Mouse (Mus musculus) neural tube, embryonic 14.5 days (tissue): ENCODE results near the gene Mocs3. TPM values are rescaled to one million over a fixed set of nuclear protein-coding genes. Genes with fewer than 3 reads are reported as not detected.

Source experiments
- ATAC-seq: fragments of 200-750 bp; cut with Nextera tagmentation; 2 replicates; pipeline ENCODE4 v1.8.0; 2017; ENCODE audit warnings: low read depth, mild to moderate bottlenecking, moderate TSS enrichment, moderate library complexity
- H3K27ac ChIP-seq: fragments of 300-500 bp; sonication (generic); 2 replicates; pipeline ENCODE4 v1.5.1; 2014; ENCODE audit warnings: low read depth, mild to moderate bottlenecking, control low read depth, low read length, moderate library complexity, mixed read lengths
- H3K27me3 ChIP-seq: fragments of 300-500 bp; sonication (generic); 2 replicates; pipeline ENCODE4 v1.6.1; 2014; ENCODE audit warnings: low read length; ENCODE audit not compliant: control insufficient read depth, insufficient read depth
- H3K36me3 ChIP-seq: fragments of 300-500 bp; sonication (generic); 2 replicates; pipeline ENCODE4 v1.6.1; 2014; ENCODE audit warnings: low read length, mixed read lengths; ENCODE audit not compliant: control insufficient read depth, insufficient read depth
- H3K4me1 ChIP-seq: fragments of 300-500 bp; sonication (generic); 2 replicates; pipeline ENCODE4 v1.6.1; 2014; ENCODE audit warnings: low read length; ENCODE audit not compliant: control insufficient read depth, insufficient read depth
- H3K4me2 ChIP-seq: fragments of 300-500 bp; sonication (generic); 2 replicates; pipeline ENCODE4 v1.6.1; 2014; ENCODE audit warnings: mild to moderate bottlenecking, low read depth, low read length, control low read depth
- H3K4me3 ChIP-seq: fragments of 300-500 bp; sonication (generic); 2 replicates; pipeline ENCODE4 v1.5.1; 2014; ENCODE audit warnings: low read depth, low read length, control low read depth, mixed read lengths
- H3K9ac ChIP-seq: fragments of 300-500 bp; sonication (generic); replicated peaks from 2 replicates; pipeline ENCODE4 v1.6.1; 2014; ENCODE audit warnings: low read depth, mild to moderate bottlenecking, control low read depth, low read length, mixed read lengths
- H3K9me3 ChIP-seq: fragments of 300-500 bp; sonication (generic); 2 replicates; pipeline ENCODE4 v1.6.1; 2016; ENCODE audit warnings: low read length; ENCODE audit not compliant: control insufficient read depth
- WGBS: fragments of 180-500 bp; shearing (Covaris S2); extraction: QIAGEN DNeasy Blood & Tissue Kit; methylation state at CpG from one replicate; pipeline ENCODE4 v1.1.7; 2014; 5-methylcytosine and 5-hydroxymethylcytosine counted together
- polyA plus RNA-seq: library from polyadenylated mRNA; unstranded; fragments of >200 nt; fragmentation: Nextera tagmentation; extraction: Ambion mirVana; gene quantifications from 2 replicates; pipeline ENCODE4 v1.2.1, GENCODE M21; 2014

Gene Mocs3
- polyA plus RNA-seq, 1 experiment from 2014 or later: 11.2 TPM

- peak overlapping the region; percentile 90; the same call in 1 of the 2 replicates for H3K9ac ChIP-seq
- peaks cover 24% of the 10 kb centered on the region for H3K4me1 ChIP-seq
- H3K27ac ChIP-seq: no peak overlapping the region
- no peaks in the 10 kb centered on the region for H3K36me3 ChIP-seq
- peak overlapping the region; percentile 99 for H3K4me2 ChIP-seq
- 0 out of 2 replicates have a peak, but pooled peaks have one; percentile 3 for ATAC-seq
- no peaks in the 10 kb centered on the region for H3K27me3 ChIP-seq
- 63% methylated on average over 33 of the region's 33 CpGs for WGBS
- H3K9me3 ChIP-seq: no peaks in the 10 kb centered on the region
- peak overlapping the region; percentile 99 for H3K4me3 ChIP-seq
Measured at GRCm38 (mm10) chr2:168231471-168231829, 1.0 kb downstream of the Mocs3 start.

- no peaks in the 10 kb centered on the region for H3K9me3 ChIP-seq
- H3K4me2 ChIP-seq: no peak overlapping the region
- H3K27ac ChIP-seq: no peak overlapping the region
- ATAC-seq: no peak
- no peaks in the 10 kb centered on the region for H3K27me3 ChIP-seq
- WGBS: 96% methylated on average over 5 of the region's 5 CpGs
- H3K4me1 ChIP-seq: peaks cover 24% of the 10 kb centered on the region
- no peak overlapping the region for H3K4me3 ChIP-seq
- no peak overlapping the region for H3K9ac ChIP-seq
- no peaks in the 10 kb centered on the region for H3K36me3 ChIP-seq
Measured at GRCm38 (mm10) chr2:168233286-168233685, 2.9 kb downstream of the Mocs3 start.

- H3K4me1 ChIP-seq: no peaks in the 10 kb centered on the region
Measured at GRCm38 (mm10) chr2:168238335-168238734, 7.9 kb downstream of the Mocs3 start.

GRCm38 (mm10) chr2:168242841-168243240 is 12.4 kb downstream of the Mocs3 start:
- ATAC-seq: no peak
- Histone ChIP-seq H3K9ac (no peak overlapping the region), H3K27ac (no peak overlapping the region), H3K4me2 (no peak overlapping the region), H3K4me1 (no peaks in the 10 kb centered on the region), H3K27me3 (no peaks in the 10 kb centered on the region), H3K9me3 (no peaks in the 10 kb centered on the region), H3K4me3 (no peak overlapping the region), H3K36me3 (no peaks in the 10 kb centered on the region)

More at GRCm38 (mm10) chr2:168238335-168238734, 7.9 kb downstream of the Mocs3 start:
- no peak overlapping the region for H3K27ac ChIP-seq
- no peaks in the 10 kb centered on the region for H3K27me3 ChIP-seq
- no peak overlapping the region for H3K4me3 ChIP-seq
- no peaks in the 10 kb centered on the region for H3K36me3 ChIP-seq
- 87% methylated on average over 4 of the region's 4 CpGs for WGBS
- no peak for ATAC-seq
- H3K9ac ChIP-seq: no peak overlapping the region
- H3K4me2 ChIP-seq: no peak overlapping the region
- H3K9me3 ChIP-seq: no peaks in the 10 kb centered on the region

DNA sequence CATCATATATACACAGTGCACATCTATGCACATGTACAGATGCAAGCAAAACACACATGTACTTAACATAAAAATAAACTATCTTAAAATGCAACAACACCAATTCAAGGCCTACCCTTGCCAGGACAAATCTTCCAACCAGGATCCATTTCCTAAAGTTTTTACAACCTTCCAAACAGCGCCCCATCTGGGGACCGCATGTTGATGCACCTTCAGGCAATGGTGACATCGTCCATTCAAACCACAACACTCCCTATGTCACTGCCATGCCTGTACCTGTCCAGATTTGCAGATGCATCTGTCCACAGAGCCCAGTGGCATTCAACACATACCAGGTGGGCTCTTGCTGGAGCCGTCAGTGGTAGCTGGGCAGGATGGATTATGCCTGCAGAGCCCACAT is 12.9 kb downstream of the Mocs3 start:
- Histone ChIP-seq H3K4me1 (no peaks in the 10 kb centered on the region), H3K9ac (no peak overlapping the region), H3K27me3 (no peaks in the 10 kb centered on the region), H3K27ac (no peak overlapping the region), H3K4me3 (no peak overlapping the region), H3K4me2 (no peak overlapping the region), H3K9me3 (no peaks in the 10 kb centered on the region), H3K36me3 (no peaks in the 10 kb centered on the region)
- no peak for ATAC-seq
- WGBS: 78% methylated on average over 4 of the region's 4 CpGs

DNA sequence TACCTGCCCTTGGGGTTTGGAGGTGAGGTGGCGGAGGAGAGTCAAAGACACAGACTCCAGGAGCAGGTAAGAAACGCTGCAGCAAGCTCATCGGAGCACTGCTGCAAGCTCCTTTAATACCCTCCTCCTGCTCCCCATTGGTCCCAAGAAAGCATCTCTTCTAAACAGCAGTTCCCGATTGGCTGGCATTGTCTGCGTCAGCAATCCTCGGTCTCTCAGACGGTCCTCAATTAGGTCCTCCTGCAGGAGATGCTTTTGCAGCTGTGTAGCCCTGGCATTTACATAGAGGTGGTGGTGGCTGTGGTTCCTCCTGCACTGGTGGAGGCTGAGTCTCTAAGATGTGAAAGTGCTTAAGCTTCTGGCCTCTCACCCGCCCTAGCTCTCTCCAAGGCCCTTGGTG is 15.1 kb downstream of the Mocs3 start:
- Histone ChIP-seq H3K27ac (no peak overlapping the region), H3K27me3 (no peaks in the 10 kb centered on the region), H3K36me3 (no peaks in the 10 kb centered on the region), H3K4me3 (no peak overlapping the region), H3K4me1 (no peaks in the 10 kb centered on the region), H3K9ac (no peak overlapping the region), H3K4me2 (no peak overlapping the region), H3K9me3 (no peaks in the 10 kb centered on the region)
- no peak for ATAC-seq
- 28% methylated on average over 8 of the region's 8 CpGs for WGBS

DNA sequence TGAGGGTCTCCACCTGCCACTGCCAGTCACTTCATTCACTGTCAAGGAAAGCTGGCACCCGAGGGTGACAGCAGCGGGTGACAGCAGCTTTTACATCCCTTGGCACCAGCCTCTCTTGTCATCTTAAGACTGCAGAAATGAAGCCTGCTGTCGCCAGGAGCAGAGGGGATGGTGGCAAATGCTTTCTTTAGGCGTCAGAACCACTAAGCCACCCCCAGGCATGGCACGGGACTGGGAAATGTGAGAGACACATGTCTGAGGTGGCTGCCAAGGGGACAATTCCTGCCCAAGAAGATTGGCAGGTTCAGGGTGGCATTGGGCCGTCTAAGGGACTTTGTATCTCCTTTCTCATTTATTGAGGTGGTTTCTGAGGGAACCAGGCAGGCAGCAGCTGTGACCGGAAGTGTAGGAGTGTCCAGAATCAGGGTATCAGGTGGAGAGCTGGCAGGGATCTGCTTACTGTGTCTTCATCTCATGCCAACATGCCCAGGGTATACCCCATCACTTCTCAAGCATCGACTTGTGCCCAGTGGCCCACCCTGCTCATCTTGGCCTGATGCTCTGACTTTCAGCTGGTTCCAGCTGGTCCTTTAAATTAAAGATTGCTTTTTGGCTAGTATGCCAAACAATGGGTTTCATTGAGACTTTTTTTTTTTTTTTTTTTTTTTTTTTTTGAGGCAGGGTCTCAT is 17.9 kb downstream of the Mocs3 start:
- 74% methylated on average over 8 of the region's 8 CpGs for WGBS
- no peaks in the 10 kb centered on the region for H3K27me3 ChIP-seq
- H3K4me2 ChIP-seq: no peak overlapping the region
- H3K4me3 ChIP-seq: no peak overlapping the region
- no peak for ATAC-seq
- no peak overlapping the region for H3K27ac ChIP-seq
- H3K36me3 ChIP-seq: no peaks in the 10 kb centered on the region
- no peaks in the 10 kb centered on the region for H3K9me3 ChIP-seq
- no peak overlapping the region for H3K9ac ChIP-seq
- no peaks in the 10 kb centered on the region for H3K4me1 ChIP-seq

DNA sequence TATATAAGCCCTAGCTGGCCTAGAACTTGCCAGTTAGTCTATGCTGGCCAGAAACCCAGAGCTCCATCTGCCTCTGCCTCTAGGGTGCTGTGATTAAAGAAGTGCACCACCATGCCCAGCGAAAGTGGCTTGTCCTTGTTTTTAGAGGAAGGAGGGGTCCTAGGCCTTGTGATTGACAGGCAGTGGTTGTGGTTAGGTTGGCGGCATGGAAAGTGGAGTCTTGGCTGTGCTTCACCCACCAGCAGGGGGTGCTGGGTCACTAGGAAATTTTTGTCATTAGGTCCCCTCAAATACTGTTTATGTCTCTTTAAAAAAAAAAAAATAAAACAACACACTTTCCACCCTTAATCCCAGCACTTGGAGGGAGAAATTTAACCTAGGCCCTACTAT is 18.4 kb downstream of the Mocs3 start:
- Histone ChIP-seq H3K4me3 (no peak overlapping the region), H3K9ac (no peak overlapping the region), H3K36me3 (no peaks in the 10 kb centered on the region), H3K27ac (no peak overlapping the region), H3K4me2 (no peak overlapping the region), H3K4me1 (no peaks in the 10 kb centered on the region), H3K27me3 (no peaks in the 10 kb centered on the region), H3K9me3 (no peaks in the 10 kb centered on the region)
- WGBS: 32% methylated on average over 2 of the region's 2 CpGs
- no peak for ATAC-seq

- H3K4me1 ChIP-seq: no peaks in the 10 kb centered on the region
- no peaks in the 10 kb centered on the region for H3K27me3 ChIP-seq
- H3K36me3 ChIP-seq: no peaks in the 10 kb centered on the region
- 19% methylated on average over 8 of the region's 8 CpGs for WGBS
- H3K27ac ChIP-seq: no peak overlapping the region
- H3K9ac ChIP-seq: no peak overlapping the region
- H3K4me2 ChIP-seq: no peak overlapping the region
- no peak overlapping the region for H3K4me3 ChIP-seq
- ATAC-seq: peak; percentile 57; the same call in 1 of the 2 replicates
- no peaks in the 10 kb centered on the region for H3K9me3 ChIP-seq
Measured at GRCm38 (mm10) chr2:168250270-168250669, 19.8 kb downstream of the Mocs3 start.
